Mouse (Mus musculus): Measurements from ENCODE around the gene Ctsd. TPM values are rescaled to one million over a fixed set of nuclear protein-coding genes. Genes with fewer than 3 reads are reported as not detected.

Gene Ctsd
- total and polyA plus RNA-seq, 3 experiments: 61.2 to 107 (median 104) TPM

GRCm38 (mm10) chr7:142375261-142375724 lies 12.5 kb downstream of the Ctsd start:
- Histone ChIP-seq H3K79me2 (replicated peaks; ENCODE audit: control insufficient read depth, extremely low read depth, insufficient read depth, poor library complexity, severe bottlenecking) (no peaks in the 10 kb centered on the region), H3K36me3 (replicated peaks in 1 of 2; ENCODE audit: control insufficient read depth in 1 of 2, insufficient read depth in 1 of 2, low read length in 1 of 2) (peaks cover 40 to 61% of the 10 kb centered on the region in 2 experiments), H3K4me3 (replicated peaks in 1 of 3; ENCODE audit: low read depth in 2 of 3, low read length in 2 of 3, poor library complexity in 1 of 3) (no peak overlapping the region), H3K9me3 (replicated peaks; ENCODE audit: low read length) (no peaks in the 10 kb centered on the region), H3K27me3 (replicated peaks) (no peaks in the 10 kb centered on the region), H3K4me1 (ENCODE audit: control insufficient read depth in 1 of 2, insufficient read depth in 2 of 2) (no peaks in the 10 kb centered on the region), H3K4me2 (ENCODE audit: insufficient read depth, low read depth, poor library complexity, severe bottlenecking) (no peak overlapping the region), H3K27ac (ENCODE audit: insufficient read depth, low read depth) (no peak overlapping the region), H3K9ac (ENCODE audit: insufficient read depth, low read depth) (no peak overlapping the region)
- dilution Hi-C loops (cut with MboI; ENCODE audit: extremely low pct_ligation_motif_present, extremely low pct_unique_long_range_greater_than_20kb, low sequenced_read_pairs): no loop called here
- TF ChIP-seq ZC3H11A (IDR thresholded peaks at IDR 0.05; ENCODE audit: low read depth, low read length): no peak
- no peak for TF ChIP-seq JUND (conservative IDR thresholded peaks at IDR 0.05; ENCODE audit: low read depth, low read length)
- no peak for TF ChIP-seq RCOR1 (conservative IDR thresholded peaks at IDR 0.05; ENCODE audit: low read depth, low read length)
- no peak for TF ChIP-seq TCF12 (IDR thresholded peaks at IDR 0.05; ENCODE audit: low read depth, low read length)
- no peak for TF ChIP-seq USF1 (IDR thresholded peaks at IDR 0.05; ENCODE audit: low read depth, low read length)
- TF ChIP-seq POLR2A (IDR thresholded peaks at IDR 0.05; ENCODE audit: low read depth, low read length): no peak
- TF ChIP-seq RAD21 (IDR thresholded peaks at IDR 0.05; ENCODE audit: low read depth, low read length): no peak
- no peak for TF ChIP-seq E2F4 (IDR thresholded peaks at IDR 0.05; ENCODE audit: insufficient replicate concordance, low read depth, low read length)
- TF ChIP-seq SMC3 (IDR thresholded peaks at IDR 0.05; ENCODE audit: low read depth, low read length): no peak
- no peak for TF ChIP-seq ELF1 (IDR thresholded peaks at IDR 0.05; ENCODE audit: low read depth, low read length)
- no peak for TF ChIP-seq MAX (IDR thresholded peaks at IDR 0.05; ENCODE audit: low read length)
- TF ChIP-seq CHD1 (IDR thresholded peaks at IDR 0.05; ENCODE audit: low read depth, low read length): no peak
- TF ChIP-seq MEF2A (IDR thresholded peaks at IDR 0.05; ENCODE audit: borderline replicate concordance, low read depth, low read length): no peak
- TF ChIP-seq CTCF (conservative IDR thresholded peaks at IDR 0.05 in 1 of 2, IDR thresholded peaks at IDR 0.05 in 1 of 2; ENCODE audit: low read depth in 2 of 2, low read length in 2 of 2): no peak
- in situ Hi-C loops (cut with MboI; ENCODE audit: low pct_ligation_motif_present, low pct_unique_long_range_greater_than_20kb, low sequenced_read_pairs): no loop called here
- DNase-seq (ENCODE audit: extremely low read depth): no peak

GRCm38 (mm10) chr7:142374413-142375015 lies 13.3 kb downstream of the Ctsd start:
- Histone ChIP-seq H3K4me1 (ENCODE audit: control insufficient read depth in 1 of 2, insufficient read depth in 2 of 2) (no peaks in the 10 kb centered on the region), H3K36me3 (replicated peaks in 1 of 2; ENCODE audit: control insufficient read depth in 1 of 2, insufficient read depth in 1 of 2, low read length in 1 of 2) (peaks cover 32 to 53% of the 10 kb centered on the region in 2 experiments), H3K4me3 (replicated peaks in 1 of 3; ENCODE audit: low read depth in 2 of 3, low read length in 2 of 3, poor library complexity in 1 of 3) (no peak overlapping the region), H3K9me3 (replicated peaks; ENCODE audit: low read length) (no peaks in the 10 kb centered on the region), H3K27me3 (replicated peaks) (no peaks in the 10 kb centered on the region), H3K27ac (ENCODE audit: insufficient read depth, low read depth) (no peak overlapping the region), H3K9ac (ENCODE audit: insufficient read depth, low read depth) (no peak overlapping the region), H3K79me2 (replicated peaks; ENCODE audit: control insufficient read depth, extremely low read depth, insufficient read depth, poor library complexity, severe bottlenecking) (no peaks in the 10 kb centered on the region), H3K4me2 (ENCODE audit: insufficient read depth, low read depth, poor library complexity, severe bottlenecking) (no peak overlapping the region)
- dilution Hi-C loops (cut with MboI; ENCODE audit: extremely low pct_ligation_motif_present, extremely low pct_unique_long_range_greater_than_20kb, low sequenced_read_pairs): no loop called here
- TF ChIP-seq GABPA (IDR thresholded peaks at IDR 0.05; ENCODE audit: insufficient replicate concordance, low read depth, low read length) (no peak), POLR2A (IDR thresholded peaks at IDR 0.05; ENCODE audit: low read depth, low read length) (no peak), ZC3H11A (IDR thresholded peaks at IDR 0.05; ENCODE audit: low read depth, low read length) (no peak), CHD1 (IDR thresholded peaks at IDR 0.05; ENCODE audit: low read depth, low read length) (no peak), ETS1 (conservative IDR thresholded peaks at IDR 0.05; ENCODE audit: low read depth, low read length) (no peak), BHLHE40 (IDR thresholded peaks at IDR 0.05; ENCODE audit: low read depth, low read length) (no peak), SMC3 (IDR thresholded peaks at IDR 0.05; ENCODE audit: low read depth, low read length) (no peak), ZMIZ1 (IDR thresholded peaks at IDR 0.05; ENCODE audit: low read depth, low read length) (no peak), HCFC1 (IDR thresholded peaks at IDR 0.05; ENCODE audit: low read depth, low read length) (no peak), E2F4 (IDR thresholded peaks at IDR 0.05; ENCODE audit: insufficient replicate concordance, low read depth, low read length) (no peak), TCF12 (IDR thresholded peaks at IDR 0.05; ENCODE audit: low read depth, low read length) (no peak), CTCF (conservative IDR thresholded peaks at IDR 0.05 in 1 of 2, IDR thresholded peaks at IDR 0.05 in 1 of 2; ENCODE audit: low read depth in 2 of 2, low read length in 2 of 2) (no peak), UBTF (IDR thresholded peaks at IDR 0.05; ENCODE audit: low read depth, low read length) (no peak)
- DNase-seq (ENCODE audit: extremely low read depth): no peak
- in situ Hi-C loops (cut with MboI; ENCODE audit: low pct_ligation_motif_present, low pct_unique_long_range_greater_than_20kb, low sequenced_read_pairs): no loop called here

All from CH12.LX (cell line).